Mouse (Mus musculus): ENCODE data around the gene Lrrc29. TPM values are rescaled to one million over a fixed set of nuclear protein-coding genes. Genes with fewer than 3 reads are reported as not detected.

The Lrrc29 gene
- polyA plus RNA-seq, 1 experiment from 2014 or later: 0.83 TPM

GRCm38 (mm10) chr8:105290554-105291314 is 35.3 kb downstream of the Lrrc29 start:
- POLR2A ChIA-PET: interaction anchor here (0.5 to 2.4 kb wide), 4 partner anchors 10 to 719 kb away, joined by 4 to 6 read pairs (median 4); no protein-coding TSS in a partner anchor
- TF ChIP-seq CTCF (IDR thresholded peaks at IDR 0.05): no peak
- CTCF ChIA-PET: interaction anchor here (0.7 to 1.9 kb wide), 18 partner anchors 12 to 602 kb away, joined by 3 to 8 read pairs (median 3); partner anchors contain the start of gene Nol3
- no peaks in the 10 kb centered on the region for H3K27me3 ChIP-seq
- no peak for DNase-seq (ENCODE audit: low read depth, low spot score)
- ATAC-seq: peak; percentile 5
- in situ Hi-C loops (cut with MboI; ENCODE audit: low pct_unique_long_range_greater_than_20kb): loop anchor here (10.0 kb wide), 1 partner anchor 656 kb away; the partner anchor contains the start of gene Rrad

GRCm38 (mm10) chr8:105289805-105290460 is 36.1 kb downstream of the Lrrc29 start, which contains the start of gene 4931428F04Rik:
Gene 4931428F04Rik, minus strand, starts transcription at chr8:105289864.
- DNase-seq (ENCODE audit: low read depth, low spot score) (no peak), ATAC-seq (no peak)
- CTCF ChIA-PET: interaction anchor here (0.8 to 1.9 kb wide), 10 partner anchors 13 to 602 kb away, joined by 3 to 8 read pairs (median 4); partner anchors contain the start of gene Nol3
- in situ Hi-C loops (cut with MboI; ENCODE audit: low pct_unique_long_range_greater_than_20kb): loop anchor here (10.0 kb wide), 1 partner anchor 655 kb away; the partner anchor contains the start of gene Rrad
- no peak for TF ChIP-seq CTCF (IDR thresholded peaks at IDR 0.05)
- no peaks in the 10 kb centered on the region for H3K27me3 ChIP-seq
- POLR2A ChIA-PET: interaction anchor here (0.6 to 2.4 kb wide), 3 partner anchors 14 to 28 kb away, joined by 4 to 6 read pairs (median 4); partner anchors contain the start of genes Fbxl8 and Tradd

GRCm38 (mm10) chr8:105288958-105289732 is 36.9 kb downstream of the Lrrc29 start:
- DNase-seq (ENCODE audit: low read depth, low spot score) (peak; percentile 84), ATAC-seq (peak; percentile 82)
- in situ Hi-C loops (cut with MboI; ENCODE audit: low pct_unique_long_range_greater_than_20kb): no loop called here
- ChIA-PET CTCF (interaction anchor here (0.9 kb wide), 1 partner anchor 168 kb away, joined by 3 read pairs; no protein-coding TSS in a partner anchor), POLR2A (interaction anchor here (1.3 to 2.4 kb wide), 2 partner anchors 15 to 24 kb away, joined by 4 to 6 read pairs; partner anchors contain the start of genes Fbxl8 and Tradd)
- TF ChIP-seq CTCF (IDR thresholded peaks at IDR 0.05): no peak
- no peaks in the 10 kb centered on the region for H3K27me3 ChIP-seq

- in situ Hi-C loops (cut with MboI; ENCODE audit: low pct_unique_long_range_greater_than_20kb): no loop called here
- CTCF ChIA-PET: no interaction called here
- H3K27me3 ChIP-seq: no peaks in the 10 kb centered on the region
- POLR2A ChIA-PET: no interaction called here
- no peak for DNase-seq (ENCODE audit: low read depth, low spot score)
- TF ChIP-seq CTCF (IDR thresholded peaks at IDR 0.05): no peak
- no peak for ATAC-seq
Observed at GRCm38 (mm10) chr8:105288231-105288630, 37.8 kb downstream of the Lrrc29 start.

GRCm38 (mm10) chr8:105286907-105287306 is 39.2 kb downstream of the Lrrc29 start:
- in situ Hi-C loops (cut with MboI; ENCODE audit: low pct_unique_long_range_greater_than_20kb): no loop called here
- ChIA-PET CTCF (no interaction called here), POLR2A (no interaction called here)
- TF ChIP-seq CTCF (IDR thresholded peaks at IDR 0.05): no peak
- ATAC-seq (no peak), DNase-seq (ENCODE audit: low read depth, low spot score) (no peak)
- H3K27me3 ChIP-seq: no peaks in the 10 kb centered on the region

GRCm38 (mm10) chr8:105285514-105285913 is 40.6 kb downstream of the Lrrc29 start:
- POLR2A ChIA-PET: no interaction called here
- H3K27me3 ChIP-seq: no peaks in the 10 kb centered on the region
- in situ Hi-C loops (cut with MboI; ENCODE audit: low pct_unique_long_range_greater_than_20kb): no loop called here
- ATAC-seq: no peak
- TF ChIP-seq CTCF (IDR thresholded peaks at IDR 0.05): no peak
- CTCF ChIA-PET: interaction anchor here (1.0 kb wide), 1 partner anchor 11 kb away, joined by 8 read pairs; no protein-coding TSS in a partner anchor
- no peak for DNase-seq (ENCODE audit: low read depth, low spot score)

GRCm38 (mm10) chr8:105283074-105283473 is 43.0 kb downstream of the Lrrc29 start:
- ChIA-PET CTCF (no interaction called here), POLR2A (no interaction called here)
- DNase-seq (ENCODE audit: low read depth, low spot score): no peak
- no peak for TF ChIP-seq CTCF (IDR thresholded peaks at IDR 0.05)
- ATAC-seq: no peak
- in situ Hi-C loops (cut with MboI; ENCODE audit: low pct_unique_long_range_greater_than_20kb): no loop called here
- H3K27me3 ChIP-seq: no peaks in the 10 kb centered on the region

- POLR2A ChIA-PET: no interaction called here
- no peak for ATAC-seq
- TF ChIP-seq CTCF (IDR thresholded peaks at IDR 0.05): no peak
- in situ Hi-C loops (cut with MboI; ENCODE audit: low pct_unique_long_range_greater_than_20kb): no loop called here
- CTCF ChIA-PET: no interaction called here
- DNase-seq (ENCODE audit: low read depth, low spot score): no peak
- H3K27me3 ChIP-seq: no peaks in the 10 kb centered on the region
Observed at GRCm38 (mm10) chr8:105282239-105282638, 43.8 kb downstream of the Lrrc29 start.

- TF ChIP-seq CTCF (IDR thresholded peaks at IDR 0.05): no peak
- in situ Hi-C loops (cut with MboI; ENCODE audit: low pct_unique_long_range_greater_than_20kb): no loop called here
- ChIA-PET CTCF (no interaction called here), POLR2A (no interaction called here)
- ATAC-seq: no peak
- DNase-seq (ENCODE audit: low read depth, low spot score): no peak
- no peaks in the 10 kb centered on the region for H3K27me3 ChIP-seq
Observed at GRCm38 (mm10) chr8:105281821-105282220, 44.3 kb downstream of the Lrrc29 start.

GRCm38 (mm10) chr8:105280567-105280966 is 45.5 kb downstream of the Lrrc29 start:
- in situ Hi-C loops (cut with MboI; ENCODE audit: low pct_unique_long_range_greater_than_20kb): no loop called here
- CTCF ChIA-PET: interaction anchor here (1.3 to 1.5 kb wide), 2 partner anchors 15 to 39 kb away, joined by 3 to 4 read pairs; partner anchors contain the start of gene Exoc3l
- TF ChIP-seq CTCF (IDR thresholded peaks at IDR 0.05): no peak
- no peak for ATAC-seq
- no peak for DNase-seq (ENCODE audit: low read depth, low spot score)
- POLR2A ChIA-PET: no interaction called here
- no peaks in the 10 kb centered on the region for H3K27me3 ChIP-seq

Measured in Patski (cell line).